Mouse (Mus musculus) adipocyte (in vitro differentiated cells): ENCODE measurements around the gene 4931428F04Rik.
"Not testable (repeated sequence)": the region's sequence is repeated elsewhere in the genome, so short reads cannot be mapped to it uniquely, and the experiment has no call there.

ENCODE experiments used
- DNase-seq: peaks from one replicate; pipeline ENCODE4 v3.0.0-alpha.2; 2016; ENCODE audit warnings: low spot score

4931428F04Rik gene

GRCm38 (mm10) chr8:105307670-105308069, 18.0 kb upstream of the 4931428F04Rik start:
- no peak for DNase-seq

GRCm38 (mm10) chr8:105306146-105306691, 16.6 kb upstream of the 4931428F04Rik start:
- no peak for DNase-seq

- DNase-seq = no peak
These were observed 15.8 kb upstream of the 4931428F04Rik start, which contains the start of gene Elmo3 for GRCm38 (mm10) chr8:105305211-105306145. Gene Elmo3, plus strand, starts transcription at chr8:105305601.

- peak; percentile 76 for DNase-seq
These were observed 14.9 kb upstream of the 4931428F04Rik start for GRCm38 (mm10) chr8:105304325-105305210.

- no peak for DNase-seq
These were observed 14.2 kb upstream of the 4931428F04Rik start for GRCm38 (mm10) chr8:105303874-105304273.

GRCm38 (mm10) chr8:105303396-105303795, 13.7 kb upstream of the 4931428F04Rik start:
- DNase-seq = no peak

GRCm38 (mm10) chr8:105299962-105300361, 10.3 kb upstream of the 4931428F04Rik start:
- DNase-seq = no peak

- no peak for DNase-seq
These were observed 8.9 kb upstream of the 4931428F04Rik start for GRCm38 (mm10) chr8:105298351-105299252.

GRCm38 (mm10) chr8:105297511-105298192, 8.0 kb upstream of the 4931428F04Rik start, which contains the start of gene E2f4:
Gene E2f4, plus strand, starts transcription at chr8:105297663.
- DNase-seq = peak; percentile 95

- DNase-seq = no peak
These were observed 6.4 kb upstream of the 4931428F04Rik start, which contains the start of gene Exoc3l for GRCm38 (mm10) chr8:105295895-105296573. Gene Exoc3l, minus strand, starts transcription at chr8:105296101.

- no peak for DNase-seq
These were observed 5.6 kb upstream of the 4931428F04Rik start for GRCm38 (mm10) chr8:105295256-105295655.

- no peak for DNase-seq
These were observed 5.1 kb upstream of the 4931428F04Rik start for GRCm38 (mm10) chr8:105294776-105295175.

- no peak for DNase-seq
These were observed 3.7 kb upstream of the 4931428F04Rik start for GRCm38 (mm10) chr8:105293405-105293804.

- no peak for DNase-seq
These were observed 2.8 kb upstream of the 4931428F04Rik start for GRCm38 (mm10) chr8:105292471-105292870.

- not testable (repeated sequence) for DNase-seq
These were observed 2.1 kb upstream of the 4931428F04Rik start for GRCm38 (mm10) chr8:105291802-105292201.

GRCm38 (mm10) chr8:105291364-105291763, 1.7 kb upstream of the 4931428F04Rik start:
- DNase-seq = not testable (repeated sequence)

- DNase-seq = peak; percentile 95
These were observed 1.1 kb upstream of the 4931428F04Rik start for GRCm38 (mm10) chr8:105290554-105291314.

- peak; percentile 98 for DNase-seq
These were observed 519 bp downstream of the 4931428F04Rik start for GRCm38 (mm10) chr8:105288958-105289732.
